In genomic region chr3:55780120-55781070, GRCm38 (mm10) we compare ENCODE assay signal across 7 mouse cellular contexts. TPM values are rescaled to one million over a fixed set of nuclear protein-coding genes. Genes with fewer than 3 reads are reported as not detected.
DNase-seq lines count a peak whose midpoint lies in the region; ATAC-seq and TF ChIP-seq lines count a peak whose summit lies in the region.

No protein-coding gene starts in this region.

- intact Hi-C loops in gastrocnemius, postnatal 36 days (cut with DNase I), result no loop called here

- H3K9me3 ChIP-seq in limb, embryonic 14.5 days (ENCODE audit: control insufficient read depth, low read length), result no peaks in the 10 kb centered on the region

- H3K4me3 ChIP-seq in lung, adult 2 months (replicated peaks; ENCODE audit: extremely low read depth, low read depth, low read length), result no peak overlapping the region
- H3K4me3 ChIP-seq in limb, embryonic 14.5 days (replicated peaks; ENCODE audit: low read length), result peak overlapping the region; percentile 36
- H3K4me3 ChIP-seq in testis, adult 2 months (ENCODE audit: control insufficient read depth, low read depth, low read length), result peak overlapping the region; percentile 66

- H3K27me3 ChIP-seq in limb, embryonic 14.5 days (ENCODE audit: control insufficient read depth, insufficient read depth, low read length), result peaks cover 12% of the 10 kb centered on the region; the same call in 1 of the 2 replicates
- H3K27me3 ChIP-seq in testis, adult 2 months (ENCODE audit: control insufficient read depth, insufficient read depth, low read length), result no peaks in the 10 kb centered on the region

- peak overlapping the region; percentile 55 for H3K9ac ChIP-seq in limb, embryonic 14.5 days (ENCODE audit: low read depth, low read length, severe bottlenecking)

- peak; percentile 4 for DNase-seq in lung, postnatal 10 days
- no peak for DNase-seq in lung, adult 2 months
- DNase-seq in cerebellum, postnatal 25 days, result peak; percentile 78 to 87
- DNase-seq in gastrocnemius, postnatal 36 days, result peak; percentile 16 to 60
- DNase-seq in limb, embryonic 14.5 days (ENCODE audit: low spot score), result peak; percentile 33

- no peak for TF ChIP-seq POLR2A in lung, adult 2 months (IDR thresholded peaks at IDR 0.05; ENCODE audit: borderline replicate concordance, extremely low read depth, low read depth, low read length)
- TF ChIP-seq POLR2A in limb, embryonic 14.5 days (IDR thresholded peaks at IDR 0.05; ENCODE audit: borderline replicate concordance, extremely low read depth, insufficient read depth, insufficient read length), result no peak
- no peak for TF ChIP-seq POLR2A in testis, adult 2 months (IDR thresholded peaks at IDR 0.05; ENCODE audit: control insufficient read depth, low read depth, low read length)

- TF ChIP-seq CTCF in lung, adult 2 months (IDR thresholded peaks at IDR 0.05; ENCODE audit: insufficient read depth, low read length), result no peak
- no peak for TF ChIP-seq CTCF in testis, adult 2 months (IDR thresholded peaks at IDR 0.05; ENCODE audit: control insufficient read depth, insufficient read depth, insufficient replicate concordance, low read depth, low read length)

- H3K4me1 ChIP-seq in lung, adult 2 months (ENCODE audit: control insufficient read depth, insufficient read depth, low read length), result no peaks in the 10 kb centered on the region
- H3K4me1 ChIP-seq in limb, embryonic 14.5 days (ENCODE audit: control insufficient read depth, insufficient read depth, low read length), result peaks cover 13% of the 10 kb centered on the region
- peaks cover 10% of the 10 kb centered on the region for H3K4me1 ChIP-seq in testis, adult 2 months (ENCODE audit: control insufficient read depth, insufficient read depth, low read length)

- peak overlapping the region; percentile 67 for H3K4me2 ChIP-seq in limb, embryonic 14.5 days (replicated peaks; ENCODE audit: low read depth, low read length, severe bottlenecking)

- no peak for ATAC-seq in limb, embryonic 14.5 days (ENCODE audit: low FRiP score, low read depth)
- no peak for ATAC-seq in monocyte, adult 5-6 weeks (replicated peaks; ENCODE audit: insufficient number of reproducible peaks, low FRiP score, low TSS enrichment, poor library complexity, severe bottlenecking)

- H3K27ac ChIP-seq in limb, embryonic 14.5 days (replicated peaks; ENCODE audit: low read depth, low read length), result 0 out of 2 replicates have a peak overlapping the region, but pooled peaks have one; percentile 43
- H3K27ac ChIP-seq in testis, adult 2 months (ENCODE audit: control insufficient read depth, insufficient read depth, low read depth, low read length), result no peak overlapping the region

- no peaks in the 10 kb centered on the region for H3K36me3 ChIP-seq in limb, embryonic 14.5 days (ENCODE audit: control insufficient read depth, insufficient read depth, low read length)
- no peaks in the 10 kb centered on the region for H3K36me3 ChIP-seq in testis, adult 2 months (ENCODE audit: control insufficient read depth, insufficient read depth, low read length)

- 43% methylated on average over 53 of the region's 53 CpGs for WGBS in lung, adult 2 months
- WGBS in limb, embryonic 14.5 days, result 3% methylated on average over 53 of the region's 53 CpGs

RNA-seq across cellular contexts. Expression of gene Mab21l1, which starts 1.9 kb away (rescaled TPM):
- polyA plus RNA-seq in lung, adult 2 months (2012; rRNA removed), result 0.04 TPM in 1 of 2 replicates, not detected in the other
- 1 to 10 TPM; 1.6 to 2.1 TPM for total RNA-seq in gastrocnemius, postnatal 36 days (2021)
- polyA plus RNA-seq in limb, embryonic 14.5 days (2012; rRNA removed), result 18.9 and 23.4 TPM in 2 replicates
- 18.7 and 25.3 TPM in 2 replicates for polyA plus RNA-seq in limb, embryonic 14.5 days (2014; fragmentation: Nextera tagmentation; extraction: Ambion mirVana)
- polyA plus RNA-seq in testis, adult 2 months (2012; rRNA removed), result not detected in 2 replicates
- not detected in 3 replicates for total RNA-seq in monocyte, adult 5-6 weeks (2017)

Comparison
In these comparisons a context has a peak if more than half of its experiments do, and no peak if none do; other contexts are left out.
1. RNA of gene Mab21l1, which starts 1.9 kb away (polyA plus RNA-seq): 18.7 to 25.3 TPM in limb, embryonic 14.5 days; 0.04 TPM in lung, adult 2 months and not detected in testis, adult 2 months; every median in the first group is over 10 times any median in the second.